Mouse (Mus musculus) C2C12 (cell line): ENCODE data around the gene Morn4. TPM values are rescaled to one million over a fixed set of nuclear protein-coding genes. Genes with fewer than 3 reads are reported as not detected.

Source experiments
- H3K27me3 ChIP-seq: one replicate; pipeline ENCODE4 v1.6.1; 2011; ENCODE audit not compliant: control insufficient read depth, insufficient read depth, insufficient read length
- H3K36me3 ChIP-seq: one replicate; pipeline ENCODE4 v1.6.1; 2011; ENCODE audit not compliant: control insufficient read depth, insufficient read depth
- H3K4me3 ChIP-seq: one replicate; pipeline ENCODE4 v1.5.1; 2011; ENCODE audit warnings: mild to moderate bottlenecking, control low read depth; ENCODE audit not compliant: poor library complexity, insufficient read depth, severe bottlenecking
- H3K79me2 ChIP-seq: one replicate; pipeline ENCODE4 v1.6.1; 2011; ENCODE audit not compliant: control insufficient read depth, insufficient read depth
- H3K79me3 ChIP-seq: one replicate; pipeline ENCODE4 v1.6.1; 2011; ENCODE audit warnings: low read depth, control low read depth
- H3ac ChIP-seq: one replicate; pipeline ENCODE3; 2011; ENCODE audit warnings: low read depth; ENCODE audit not compliant: control insufficient read depth, insufficient read length
- CEBPB ChIP-seq: IDR thresholded peaks from one replicate; pipeline ENCODE4 v1.6.1; 2011; ENCODE audit warnings: low read depth, mild to moderate bottlenecking, control low read depth, moderate library complexity
- CTCF ChIP-seq: IDR thresholded peaks from one replicate; pipeline ENCODE4 v1.5.1; 2011; ENCODE audit not compliant: control insufficient read depth, insufficient read depth, insufficient read length
- FOSL1 ChIP-seq: IDR thresholded peaks from one replicate; pipeline ENCODE4 v1.8.0; 2011; ENCODE audit warnings: mild to moderate bottlenecking, low read length; ENCODE audit not compliant: poor library complexity, insufficient read depth, severe bottlenecking
- MAX ChIP-seq: IDR thresholded peaks from one replicate; pipeline ENCODE4 v1.6.1; 2011; ENCODE audit warnings: mild to moderate bottlenecking, control low read depth
- MYOD1 ChIP-seq: IDR thresholded peaks from one replicate; pipeline ENCODE4 v1.6.1; 2011; ENCODE audit warnings: low read depth; ENCODE audit not compliant: control insufficient read depth, insufficient read length
- MYOG ChIP-seq: IDR thresholded peaks from one replicate; pipeline ENCODE4 v1.6.1; 2011; ENCODE audit not compliant: control insufficient read depth, insufficient read length; ENCODE audit errors: extremely low read depth
- USF1 ChIP-seq: IDR thresholded peaks from one replicate; pipeline ENCODE4 v1.6.1; 2011; ENCODE audit warnings: low read depth, mild to moderate bottlenecking, control low read depth, moderate library complexity
- long read RNA-seq, 2 experiments: library from polyadenylated mRNA; unstranded; transcript quantifications; one replicate each; pipeline ENCODE4 v2.0.0; 2019 to 2020
- polyA plus RNA-seq: library from polyadenylated mRNA; unstranded; fragments of >200 nt; fragmentation: generic; extraction: Trizol; gene quantifications from one replicate; pipeline ENCODE4 v1.2.1, GENCODE M21; 2012; ENCODE audit warnings: missing spikeins

The Morn4 gene
- 16.5 TPM for polyA plus RNA-seq
- long read RNA-seq, experiment 1, transcript Morn4-201 (5 exons, 1,800 nt) = major isoform, 21 of 26 reads
- long read RNA-seq, experiment 1, partial matches to known transcripts = 2 of 26 reads
- long read RNA-seq, experiment 1, other reads (novel, unspliced or antisense) = 3 of 26 reads
- long read RNA-seq, experiment 2, transcript Morn4-201 (5 exons, 1,800 nt) = major isoform, 80 of 84 reads
- long read RNA-seq, experiment 2, partial matches to known transcripts = 0 of 84 reads
- long read RNA-seq, experiment 2, other reads (novel, unspliced or antisense) = 3 of 84 reads

- H3K79me2 ChIP-seq = peaks cover 15% of the 10 kb centered on the region
- peak within 1 kb of the TSS; percentile 57 for H3K4me3 ChIP-seq
- no peaks in the 10 kb centered on the region for H3K36me3 ChIP-seq
- H3K27me3 ChIP-seq = no peaks in the 10 kb centered on the region
- peak within 1 kb of the TSS; percentile 81 for H3ac ChIP-seq
- TF ChIP-seq MYOG (no peak), USF1 (no peak), MAX (no peak), CEBPB (no peak), MYOD1 (no peak), CTCF (no peak), FOSL1 (no peak)
- H3K79me3 ChIP-seq = peaks cover 4% of the 10 kb centered on the region
Measured at GRCm38 (mm10) chr19:42086166-42086565, at the start of gene Morn4. Gene Morn4 (minus strand): TSS chr19:42086357.

- Histone ChIP-seq H3K36me3 (no peaks in the 10 kb centered on the region), H3K79me3 (no peaks in the 10 kb centered on the region), H3K4me3 (no peak overlapping the region), H3K27me3 (no peaks in the 10 kb centered on the region), H3ac (no peak overlapping the region), H3K79me2 (no peaks in the 10 kb centered on the region)
- TF ChIP-seq USF1 (no peak), MYOD1 (no peak), CEBPB (no peak), CTCF (no peak), FOSL1 (no peak), MYOG (no peak), MAX (no peak)
Measured at GRCm38 (mm10) chr19:42135070-42135469, 48.9 kb upstream of the Morn4 start.

- Histone ChIP-seq H3K36me3 (no peaks in the 10 kb centered on the region), H3K4me3 (no peak overlapping the region), H3K27me3 (no peaks in the 10 kb centered on the region), H3ac (no peak overlapping the region), H3K79me3 (peaks cover 16% of the 10 kb centered on the region), H3K79me2 (peaks cover 25% of the 10 kb centered on the region)
- TF ChIP-seq MYOD1 = no peak
- TF ChIP-seq MAX = peak; percentile 39
- TF ChIP-seq FOSL1 = no peak
Measured at GRCm38 (mm10) chr19:42131101-42131500, 44.9 kb upstream of the Morn4 start.

- Histone ChIP-seq H3K4me3 (no peak overlapping the region), H3K27me3 (no peaks in the 10 kb centered on the region), H3K79me2 (peaks cover 27% of the 10 kb centered on the region), H3K79me3 (peaks cover 16% of the 10 kb centered on the region), H3K36me3 (no peaks in the 10 kb centered on the region), H3ac (no peak overlapping the region)
- TF ChIP-seq MYOD1 (no peak), FOSL1 (no peak), USF1 (no peak), CEBPB (no peak), MAX (no peak), MYOG (no peak), CTCF (no peak)
Measured at GRCm38 (mm10) chr19:42130294-42130606, 44.1 kb upstream of the Morn4 start.

GRCm38 (mm10) chr19:42129509-42130293, 43.5 kb upstream of the Morn4 start:
- Histone ChIP-seq H3K4me3 (no peak overlapping the region), H3K27me3 (no peaks in the 10 kb centered on the region), H3ac (peak overlapping the region; percentile 20), H3K79me2 (peaks cover 33% of the 10 kb centered on the region), H3K79me3 (peaks cover 16% of the 10 kb centered on the region), H3K36me3 (peaks cover 2% of the 10 kb centered on the region)
- no peak for TF ChIP-seq MYOD1
- no peak for TF ChIP-seq CTCF
- TF ChIP-seq USF1 = no peak
- no peak for TF ChIP-seq MAX
